Mouse (Mus musculus) kidney, postnatal 0 days (tissue): ENCODE data around the gene Slc16a6. TPM values are rescaled to one million over a fixed set of nuclear protein-coding genes. Genes with fewer than 3 reads are reported as not detected.
A peak's percentile ranks its signal among the peaks of the same experiment; 100 is the strongest.

Experiments used
- ATAC-seq: fragments of 200-750 bp; cut with Nextera tagmentation; replicated peaks from 2 replicates; pipeline ENCODE4 v1.8.0; 2017; ENCODE audit warnings: low read depth, moderate number of reproducible peaks, moderate TSS enrichment, moderate library complexity; ENCODE audit not compliant: low FRiP score
- DNase-seq: peaks from one replicate; pipeline ENCODE4 v3.0.0-alpha.2; 2016; ENCODE audit warnings: low spot score
- H3K27ac ChIP-seq: fragments of 300-500 bp; sonication (generic); 2 replicates; pipeline ENCODE4 v1.5.1; 2014; ENCODE audit warnings: mild to moderate bottlenecking
- H3K27me3 ChIP-seq: fragments of 300-500 bp; sonication (generic); 2 replicates; pipeline ENCODE4 v1.6.1; 2014; ENCODE audit warnings: low read length, mixed read lengths; ENCODE audit not compliant: insufficient read depth
- H3K36me3 ChIP-seq: fragments of 300-500 bp; sonication (generic); 2 replicates; pipeline ENCODE4 v1.6.1; 2014; ENCODE audit warnings: low read length, mixed read lengths; ENCODE audit not compliant: insufficient read depth
- H3K4me1 ChIP-seq: fragments of 300-500 bp; sonication (generic); replicated peaks from 2 replicates; pipeline ENCODE4 v1.6.1; 2014; ENCODE audit warnings: antibody characterized with exemption, low read length, mixed read lengths; ENCODE audit not compliant: insufficient read depth
- H3K4me2 ChIP-seq: fragments of 300-500 bp; sonication (generic); 2 replicates; pipeline ENCODE4 v1.6.1; 2014; ENCODE audit warnings: mild to moderate bottlenecking, low read length, moderate library complexity, mixed read lengths
- H3K4me3 ChIP-seq: fragments of 300-500 bp; sonication (generic); replicated peaks from 2 replicates; pipeline ENCODE4 v1.5.1; 2014; ENCODE audit warnings: low read depth, low read length
- H3K9ac ChIP-seq: fragments of 300-500 bp; sonication (generic); 2 replicates; pipeline ENCODE4 v1.6.1; 2014; ENCODE audit warnings: low read depth, low read length
- H3K9me3 ChIP-seq: fragments of 300-500 bp; sonication (generic); replicated peaks from 2 replicates; pipeline ENCODE4 v1.6.1; 2016; ENCODE audit warnings: low read length, inconsistent platforms, mixed read lengths
- CTCF ChIP-seq: IDR thresholded peaks from 2 replicates; pipeline ENCODE4 v1.5.1; 2016; ENCODE audit warnings: antibody characterized with exemption, low read depth, mild to moderate bottlenecking, moderate library complexity
- WGBS: fragments of 180-500 bp; shearing (Covaris S2); extraction: QIAGEN DNeasy Blood & Tissue Kit; methylation state at CpG from one replicate; pipeline ENCODE4 v1.1.7; 2014; 5-methylcytosine and 5-hydroxymethylcytosine counted together
- polyA plus RNA-seq: library from polyadenylated mRNA; unstranded; fragments of >200 nt; fragmentation: Nextera tagmentation; extraction: Ambion mirVana; gene quantifications from 2 replicates; pipeline ENCODE4 v1.2.1, GENCODE M21; 2015

Slc16a6 gene
- polyA plus RNA-seq, 1 experiment from 2014 or later, result 5.3 TPM

GRCm38 (mm10) chr11:109507068-109507467 lies 33.7 kb upstream of the Slc16a6 start:
- Histone ChIP-seq H3K27ac (no peak overlapping the region), H3K9ac (no peak overlapping the region), H3K9me3 (no peaks in the 10 kb centered on the region), H3K4me2 (no peak overlapping the region), H3K4me1 (no peaks in the 10 kb centered on the region), H3K4me3 (no peak overlapping the region), H3K27me3 (no peaks in the 10 kb centered on the region), H3K36me3 (no peaks in the 10 kb centered on the region)
- WGBS, result 49% methylated on average over 3 of the region's 3 CpGs
- ATAC-seq, result no peak
- no peak for DNase-seq
- no peak for TF ChIP-seq CTCF

DNA sequence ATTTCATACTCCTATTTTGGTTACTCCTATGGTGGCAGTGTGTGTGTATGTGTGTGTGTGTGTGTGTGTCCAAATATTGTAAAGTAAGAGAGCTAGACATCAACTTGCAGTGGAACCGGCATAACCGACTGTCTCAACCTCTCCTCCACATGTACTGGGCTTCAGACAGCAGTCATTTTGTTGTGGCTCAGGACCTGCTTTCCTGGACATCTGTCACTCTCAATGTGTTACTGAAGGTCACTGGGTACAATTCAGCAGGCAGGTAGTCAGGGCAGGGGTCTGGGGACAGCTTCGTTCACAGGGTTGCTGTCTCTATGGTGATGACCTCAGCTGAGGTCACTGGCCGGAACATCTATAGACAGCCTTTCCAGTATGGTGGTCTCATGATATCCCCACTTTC lies 32.4 kb upstream of the Slc16a6 start:
- H3K9ac ChIP-seq, result no peak overlapping the region
- H3K4me3 ChIP-seq, result no peak overlapping the region
- no peak for TF ChIP-seq CTCF
- H3K27ac ChIP-seq, result no peak overlapping the region
- H3K36me3 ChIP-seq, result no peaks in the 10 kb centered on the region
- ATAC-seq (no peak), DNase-seq (no peak)
- no peaks in the 10 kb centered on the region for H3K4me1 ChIP-seq
- WGBS, result 88% methylated on average over 4 of the region's 4 CpGs
- no peaks in the 10 kb centered on the region for H3K9me3 ChIP-seq
- H3K27me3 ChIP-seq, result no peaks in the 10 kb centered on the region
- H3K4me2 ChIP-seq, result no peak overlapping the region

- DNase-seq (peak; percentile 25), ATAC-seq (no peak)
- H3K4me1 ChIP-seq, result no peaks in the 10 kb centered on the region
- no peak overlapping the region for H3K9ac ChIP-seq
- no peaks in the 10 kb centered on the region for H3K36me3 ChIP-seq
- TF ChIP-seq CTCF, result no peak
- no peaks in the 10 kb centered on the region for H3K9me3 ChIP-seq
- H3K27me3 ChIP-seq, result no peaks in the 10 kb centered on the region
- 28% methylated on average over 9 of the region's 9 CpGs for WGBS
- H3K4me2 ChIP-seq, result no peak overlapping the region
- H3K27ac ChIP-seq, result no peak overlapping the region
- H3K4me3 ChIP-seq, result no peak overlapping the region
Measured at GRCm38 (mm10) chr11:109504977-109505376, 31.6 kb upstream of the Slc16a6 start.

DNA sequence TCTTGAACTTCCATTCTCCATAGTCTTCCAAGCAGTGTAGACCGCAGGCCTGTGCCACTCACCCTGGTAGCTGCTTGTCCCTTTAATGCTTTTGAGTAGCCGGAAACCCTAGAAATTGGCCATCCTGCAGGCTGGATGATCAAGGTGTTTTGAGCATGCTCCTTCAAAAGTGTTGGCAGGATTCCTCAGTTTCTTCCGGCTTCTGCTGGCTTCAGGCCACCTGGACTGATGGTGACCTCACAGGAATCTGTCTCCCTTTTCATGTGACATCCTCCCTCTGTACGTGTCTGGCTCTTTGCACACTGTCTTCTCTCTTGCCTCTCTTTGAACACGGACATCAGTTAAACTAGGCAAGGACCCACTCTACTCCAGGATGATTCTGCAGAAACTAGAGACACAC lies 26.8 kb upstream of the Slc16a6 start:
- Histone ChIP-seq H3K9me3 (no peaks in the 10 kb centered on the region), H3K27ac (no peak overlapping the region), H3K4me1 (peaks cover 20% of the 10 kb centered on the region), H3K27me3 (no peaks in the 10 kb centered on the region), H3K9ac (no peak overlapping the region), H3K4me2 (no peak overlapping the region), H3K36me3 (no peaks in the 10 kb centered on the region), H3K4me3 (no peak overlapping the region)
- no peak for TF ChIP-seq CTCF
- 73% methylated on average over 5 of the region's 5 CpGs for WGBS
- DNase-seq (no peak), ATAC-seq (no peak)

GRCm38 (mm10) chr11:109497990-109498389 lies 24.6 kb upstream of the Slc16a6 start:
- Histone ChIP-seq H3K36me3 (no peaks in the 10 kb centered on the region), H3K9ac (no peak overlapping the region), H3K4me2 (no peak overlapping the region), H3K4me1 (peaks cover 27% of the 10 kb centered on the region), H3K4me3 (no peak overlapping the region), H3K9me3 (no peaks in the 10 kb centered on the region), H3K27me3 (no peaks in the 10 kb centered on the region), H3K27ac (no peak overlapping the region)
- DNase-seq (peak; percentile 19), ATAC-seq (no peak)
- 32% methylated on average over 9 of the region's 9 CpGs for WGBS
- TF ChIP-seq CTCF, result no peak

DNA sequence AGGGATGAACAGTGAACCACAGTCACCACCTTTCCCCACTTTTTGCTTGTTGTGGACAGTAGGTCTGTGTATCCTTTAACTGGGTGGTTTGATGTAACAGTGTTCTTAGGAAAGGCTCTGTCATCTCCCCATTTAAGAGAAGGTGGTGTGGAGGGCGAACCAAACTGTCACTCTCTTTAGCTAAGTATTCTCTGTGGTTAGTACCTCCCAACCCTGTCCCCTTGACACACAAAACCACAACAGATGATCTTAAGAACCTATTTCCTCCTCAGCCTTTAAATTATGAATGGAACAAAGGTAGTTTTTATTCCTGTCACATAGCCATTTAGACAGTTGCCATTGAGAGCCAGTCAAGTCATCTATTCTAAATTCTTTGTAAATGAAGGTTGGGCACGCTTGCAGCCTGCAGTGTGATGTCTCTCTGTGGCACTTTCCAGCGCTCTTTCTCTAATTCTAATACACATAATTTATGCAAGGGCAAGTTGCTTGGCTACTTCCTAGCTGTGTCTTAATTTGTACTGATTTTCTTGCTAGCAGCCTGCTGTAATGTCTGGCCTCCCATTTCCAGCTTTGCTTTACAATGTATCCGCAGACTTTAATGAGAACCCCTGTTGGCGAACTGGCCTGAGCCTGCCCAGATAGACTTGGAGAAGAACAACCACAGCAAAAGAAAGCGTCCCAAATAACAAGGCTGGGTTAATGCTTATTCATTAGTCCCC lies 23.8 kb upstream of the Slc16a6 start:
- H3K4me1 ChIP-seq, result peaks cover 27% of the 10 kb centered on the region
- no peak for TF ChIP-seq CTCF
- 80% methylated on average over 6 of the region's 6 CpGs for WGBS

More for the DNA sequence above, 23.8 kb upstream of the Slc16a6 start:
- no peak overlapping the region for H3K9ac ChIP-seq
- H3K27ac ChIP-seq, result no peak overlapping the region
- H3K9me3 ChIP-seq, result no peaks in the 10 kb centered on the region
- H3K27me3 ChIP-seq, result no peaks in the 10 kb centered on the region
- no peak for DNase-seq
- H3K36me3 ChIP-seq, result no peaks in the 10 kb centered on the region
- H3K4me3 ChIP-seq, result no peak overlapping the region
- no peak overlapping the region for H3K4me2 ChIP-seq
- ATAC-seq, result no peak
